Mouse (Mus musculus) testis, postnatal 14 days (tissue): ENCODE results near the gene Tmigd3.
"Not testable (repeated sequence)": the region's sequence is repeated elsewhere in the genome, so short reads cannot be mapped to it uniquely, and the experiment has no call there.

Experiments used
- DNase-seq: peaks from one replicate; pipeline ENCODE4 v3.0.0; 2021; ENCODE audit warnings: low spot score

Gene Tmigd3

DNA sequence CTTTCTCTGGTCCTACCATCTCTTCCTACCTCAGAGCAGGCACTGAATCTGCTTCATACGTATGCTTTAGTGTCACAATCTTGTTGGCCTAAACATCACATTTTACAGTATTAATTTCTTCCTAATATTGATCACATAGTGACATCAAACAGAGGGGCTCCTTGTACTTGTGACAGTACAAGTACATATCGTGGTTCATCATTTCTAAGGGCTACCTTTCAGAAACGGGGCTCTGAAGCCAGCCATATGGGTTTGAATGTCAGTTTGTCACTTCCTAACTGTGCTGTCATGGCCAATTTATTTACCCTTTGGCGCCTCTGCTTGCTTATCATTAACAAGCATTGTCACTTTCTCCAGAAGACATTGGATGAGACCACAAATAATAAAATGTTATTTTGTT is 30.8 kb downstream of the Tmigd3 start:
- DNase-seq, result no peak

DNA sequence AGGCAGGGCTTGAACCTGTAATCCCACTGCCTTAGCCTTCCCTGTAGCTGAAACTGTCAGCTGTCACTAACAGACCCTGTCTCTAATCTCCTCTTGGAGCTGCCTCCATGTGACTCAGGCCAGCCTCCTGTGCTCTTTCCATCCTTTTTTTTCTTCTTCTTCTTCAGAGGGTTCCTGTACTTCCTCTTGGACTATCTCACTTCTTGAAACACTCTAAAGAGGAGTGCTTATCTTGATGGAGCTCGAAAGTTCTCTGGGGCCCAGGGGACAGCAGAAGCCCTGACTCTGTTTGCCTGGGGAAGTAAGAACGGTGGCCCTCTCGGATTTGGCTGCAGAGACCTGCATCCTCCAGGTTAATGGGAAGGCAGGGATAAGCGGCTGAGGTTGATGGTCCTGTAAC is 33.5 kb downstream of the Tmigd3 start:
- no peak for DNase-seq

DNA sequence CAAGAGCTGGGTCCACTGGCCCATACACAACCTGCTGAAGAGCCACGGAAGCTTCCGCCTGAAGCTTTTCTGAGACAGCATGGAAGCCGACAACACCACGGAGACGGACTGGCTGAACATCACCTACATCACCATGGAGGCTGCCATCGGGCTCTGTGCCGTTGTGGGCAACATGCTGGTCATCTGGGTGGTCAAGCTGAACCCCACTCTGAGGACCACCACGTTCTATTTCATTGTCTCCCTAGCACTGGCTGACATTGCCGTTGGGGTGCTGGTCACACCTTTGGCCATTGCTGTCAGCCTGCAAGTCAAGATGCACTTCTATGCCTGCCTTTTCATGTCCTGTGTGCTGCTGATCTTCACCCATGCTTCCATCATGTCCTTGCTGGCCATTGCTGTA is 34.0 kb downstream of the Tmigd3 start:
- DNase-seq, result no peak

DNA sequence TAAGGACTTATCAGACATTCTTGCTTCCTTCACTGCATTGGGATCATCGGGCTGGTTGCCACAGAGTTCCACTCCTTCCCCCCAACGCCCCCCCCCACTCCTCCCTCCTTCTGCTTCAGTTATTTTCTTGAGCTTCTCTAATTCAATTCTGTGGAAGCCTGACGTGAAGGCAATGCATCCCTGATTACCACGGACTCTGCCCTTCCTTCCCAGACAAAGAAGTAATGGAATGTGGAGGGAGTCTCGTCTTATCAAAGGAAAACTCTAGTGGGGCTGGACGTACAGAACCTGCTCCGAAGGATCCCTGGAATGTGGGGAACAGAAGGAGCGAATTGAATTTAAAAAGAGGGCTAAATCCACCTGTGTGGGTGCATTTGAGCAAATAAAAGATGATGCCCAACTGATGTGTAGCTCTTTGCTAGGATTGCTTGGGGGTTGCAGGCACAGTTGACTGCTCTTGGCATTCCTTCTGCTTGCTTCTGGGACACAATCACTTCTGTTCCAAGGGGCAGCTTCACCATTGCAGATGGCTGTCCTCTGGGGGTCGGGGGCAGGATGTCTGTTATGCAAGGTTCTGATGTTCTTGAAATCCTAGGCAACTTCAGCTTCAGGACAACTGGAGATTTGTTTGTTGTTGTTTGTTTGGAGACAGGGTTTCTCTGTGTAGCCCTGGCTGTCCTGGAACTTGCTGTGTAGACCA is 37.4 kb downstream of the Tmigd3 start:
- DNase-seq, result no peak

DNA sequence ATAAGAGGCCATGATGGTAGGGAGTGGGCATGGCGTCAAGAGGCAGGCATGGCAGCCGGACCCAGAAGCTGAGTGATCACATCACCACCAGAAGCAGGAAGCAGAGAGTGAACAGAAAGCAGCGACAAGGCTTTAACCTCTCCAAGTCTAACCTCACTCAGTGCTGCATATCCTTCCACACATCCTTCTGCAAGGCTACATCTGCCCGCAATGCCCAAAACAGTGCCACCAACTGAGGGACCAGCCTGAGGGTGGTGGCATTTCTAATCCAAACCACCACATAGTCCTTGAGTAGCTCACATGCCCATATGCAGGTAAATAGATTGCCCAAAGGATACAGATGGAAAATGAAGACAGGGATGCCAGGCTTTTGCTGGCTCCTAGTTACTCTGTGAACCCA is 38.3 kb downstream of the Tmigd3 start:
- no peak for DNase-seq

DNA sequence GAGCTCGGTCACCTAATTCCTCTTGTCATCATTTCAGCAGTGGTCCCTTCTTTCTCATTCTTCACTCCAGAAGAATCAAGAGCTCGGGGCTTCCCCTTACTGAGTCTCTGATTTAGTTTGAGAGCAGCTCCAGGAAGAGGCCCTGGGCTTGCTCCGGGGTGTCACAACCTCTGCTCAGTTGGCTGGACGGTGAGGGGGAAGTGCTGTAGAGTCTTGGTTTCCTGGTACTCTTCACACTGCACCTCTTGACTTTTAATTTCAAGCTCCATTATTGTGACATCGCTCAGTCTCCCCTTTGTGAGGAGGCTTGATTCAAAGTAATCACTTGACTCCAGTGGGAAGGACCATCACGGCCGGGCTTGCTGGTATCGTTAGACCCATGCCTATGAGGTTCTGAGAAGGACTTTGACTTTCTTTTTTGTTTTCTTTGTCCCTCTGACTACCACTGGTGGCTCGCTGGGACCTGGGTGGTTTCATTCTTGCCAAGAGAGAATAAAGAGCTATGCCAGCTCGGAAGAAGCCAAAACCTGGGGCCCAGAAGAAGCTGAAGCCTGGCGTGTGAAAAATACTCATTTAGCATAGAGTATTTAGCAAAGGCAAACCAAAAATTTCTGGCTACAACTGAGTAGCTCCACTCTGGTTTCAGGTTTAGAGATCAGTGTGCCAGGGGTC is 40.0 kb downstream of the Tmigd3 start:
- DNase-seq, result no peak

DNA sequence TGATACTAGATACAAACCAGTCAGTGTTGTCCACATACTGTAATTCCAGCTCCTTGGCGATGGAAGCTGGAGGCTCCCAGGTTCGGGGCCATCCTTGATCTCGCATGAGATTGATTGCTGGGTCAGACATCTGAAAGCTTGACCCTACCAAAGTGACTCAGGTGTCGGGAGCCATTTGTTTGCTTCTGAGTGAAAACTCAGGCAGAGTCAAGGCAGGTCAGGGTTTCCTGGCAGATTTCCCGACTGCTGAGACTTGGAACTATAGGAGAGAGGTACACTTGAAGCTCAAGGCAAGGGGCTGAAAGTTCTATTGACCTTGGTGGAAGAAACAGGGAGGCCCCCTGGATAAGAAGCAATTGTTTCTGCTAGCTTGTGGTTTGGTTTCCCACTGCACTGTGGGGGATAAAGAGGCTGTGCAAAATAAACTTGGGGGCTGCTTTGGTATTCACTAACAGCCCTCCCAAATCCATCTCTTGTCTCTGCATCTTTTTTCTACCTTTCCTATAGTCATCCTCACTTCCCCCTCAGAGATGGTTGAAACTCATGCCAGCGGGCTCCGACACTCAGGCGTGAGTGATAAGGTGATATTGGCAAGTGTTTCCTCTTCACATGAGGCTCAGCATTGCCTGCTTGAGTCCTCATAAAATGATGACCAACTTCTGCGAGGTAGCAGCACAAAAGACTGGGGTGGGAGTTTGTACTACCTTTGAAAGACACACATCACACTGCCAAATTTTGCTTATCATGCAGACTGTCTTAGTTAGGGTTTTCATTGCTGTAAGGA is 41.6 kb downstream of the Tmigd3 start:
- no peak for DNase-seq

DNA sequence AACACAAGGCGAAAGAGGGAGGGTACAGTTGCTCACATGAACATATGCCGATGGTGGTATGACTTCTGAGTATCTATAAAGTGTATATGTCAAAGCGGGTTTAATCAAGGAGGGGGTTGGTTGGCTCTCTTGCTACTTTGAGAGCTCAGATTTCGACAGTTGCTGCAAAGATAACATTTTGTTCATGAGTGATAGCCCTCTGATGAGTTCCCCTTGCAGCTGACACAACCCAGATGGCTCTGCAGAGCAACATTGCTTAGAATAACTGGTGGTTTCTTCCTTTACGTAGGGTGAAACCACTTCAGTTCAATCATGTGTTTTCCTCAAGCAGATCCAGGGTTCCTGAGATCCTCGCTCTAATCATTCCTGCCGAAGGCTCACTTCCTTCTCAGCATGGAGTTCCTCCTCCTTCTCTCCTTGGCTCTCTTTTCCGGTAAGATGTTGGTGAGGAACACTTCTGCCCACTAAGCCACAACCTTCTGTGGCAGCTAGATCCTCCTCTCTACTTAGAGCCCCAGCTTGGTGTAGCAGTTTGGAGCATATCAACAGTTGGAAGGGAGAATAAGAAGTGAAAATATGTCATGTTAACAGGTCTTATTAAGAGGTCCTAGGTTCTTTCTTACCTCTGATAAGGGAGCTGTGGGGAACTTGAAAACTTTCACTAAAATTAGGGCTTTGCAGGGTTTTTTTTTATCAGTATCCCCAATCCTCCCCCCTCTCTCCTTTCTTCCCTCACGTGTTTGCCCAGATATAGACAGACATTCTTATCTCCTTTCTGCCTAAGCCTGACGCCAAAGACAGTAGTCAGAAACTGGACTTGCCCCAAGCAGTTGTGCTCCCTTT is 43.4 kb downstream of the Tmigd3 start:
- no peak for DNase-seq

DNA sequence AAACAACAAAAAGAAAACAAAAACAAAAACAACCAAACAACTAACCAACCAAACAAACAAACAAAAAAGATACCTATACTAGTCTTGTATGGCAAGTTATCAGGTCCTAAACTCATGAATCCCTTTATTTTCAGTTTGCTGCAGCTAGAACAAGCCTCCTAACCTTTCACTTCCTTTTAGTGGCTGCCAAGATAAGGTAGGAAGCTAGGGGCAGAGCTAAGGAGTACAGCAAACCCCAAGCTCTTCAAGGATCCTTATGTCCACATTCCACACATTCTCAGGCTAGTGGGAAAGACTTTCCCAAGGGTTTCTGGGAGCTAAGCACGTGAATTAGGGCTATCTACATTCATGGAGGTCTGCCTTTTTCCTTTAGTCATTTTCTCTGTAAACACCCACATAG is 44.6 kb downstream of the Tmigd3 start:
- no peak for DNase-seq

DNA sequence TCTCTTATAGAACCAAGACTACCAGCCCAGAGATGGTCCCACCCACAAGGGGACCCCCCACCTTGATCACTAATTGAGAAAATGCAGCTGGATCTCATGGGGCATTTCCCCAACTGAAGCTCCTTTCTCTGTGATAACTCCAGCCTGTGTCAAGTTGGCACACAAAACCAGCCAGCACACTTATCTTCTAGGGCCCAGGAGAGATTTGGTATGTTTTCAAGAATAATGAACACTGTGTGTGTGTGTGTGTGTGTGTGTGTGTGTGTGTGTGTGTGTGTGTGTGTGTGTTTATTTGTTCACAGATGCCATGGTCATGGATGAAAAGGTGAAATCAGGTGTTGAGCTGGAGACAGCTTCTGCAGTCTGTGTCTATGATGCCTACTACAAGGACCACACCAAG is 45.8 kb downstream of the Tmigd3 start:
- not testable (repeated sequence) for DNase-seq

DNA sequence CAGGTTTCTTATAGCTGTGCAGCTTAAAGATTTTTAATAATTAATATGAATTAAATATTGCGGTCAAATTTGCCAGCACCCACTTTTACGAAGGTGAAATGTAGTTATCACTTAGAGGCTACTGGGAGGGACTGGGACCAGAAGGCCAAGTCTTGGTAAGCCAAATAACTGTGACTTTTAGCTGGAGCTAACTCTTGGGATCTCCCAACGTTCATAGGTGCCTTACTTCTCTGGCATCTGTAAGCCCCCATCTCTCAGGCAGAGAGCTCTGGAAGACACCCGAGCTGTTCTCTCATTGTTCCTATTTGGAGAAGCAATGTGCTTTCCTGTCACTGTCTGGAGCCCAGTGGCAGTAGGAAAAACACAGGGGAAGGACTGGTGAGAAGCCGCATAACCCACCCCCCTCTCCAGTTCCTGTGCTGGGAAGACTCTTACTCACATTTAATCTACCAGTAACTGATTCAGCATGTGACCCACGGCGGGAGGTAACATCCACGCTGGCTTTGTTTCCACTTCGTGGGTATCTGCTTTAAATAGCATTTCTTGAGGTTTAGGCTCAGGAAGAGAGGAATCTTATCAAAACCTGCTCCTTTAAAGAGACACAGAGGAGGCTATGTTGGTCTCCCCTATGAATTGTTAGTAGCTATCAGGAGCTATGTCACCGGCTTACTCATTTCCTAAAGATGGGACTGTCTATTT is 47.1 kb downstream of the Tmigd3 start:
- no peak for DNase-seq

DNA sequence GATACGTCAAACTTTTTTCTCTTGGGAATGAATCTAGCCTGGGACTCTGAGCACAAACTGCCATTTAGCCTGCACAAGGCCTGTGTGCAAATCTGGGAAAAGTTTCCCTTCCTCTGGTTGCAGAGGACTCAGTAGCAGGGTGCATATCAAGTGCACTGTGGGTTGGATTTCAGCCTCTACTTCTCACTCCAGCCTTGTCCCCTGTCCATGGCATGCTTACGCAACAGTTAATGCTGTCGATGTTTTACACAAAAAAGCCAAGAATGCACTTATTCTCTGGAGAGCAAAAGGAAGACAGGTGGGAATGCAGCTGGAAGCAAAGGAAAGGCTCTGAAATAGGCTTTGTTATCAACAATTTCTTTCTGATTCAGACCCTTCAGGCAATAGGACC is 47.6 kb downstream of the Tmigd3 start:
- no peak for DNase-seq

DNA sequence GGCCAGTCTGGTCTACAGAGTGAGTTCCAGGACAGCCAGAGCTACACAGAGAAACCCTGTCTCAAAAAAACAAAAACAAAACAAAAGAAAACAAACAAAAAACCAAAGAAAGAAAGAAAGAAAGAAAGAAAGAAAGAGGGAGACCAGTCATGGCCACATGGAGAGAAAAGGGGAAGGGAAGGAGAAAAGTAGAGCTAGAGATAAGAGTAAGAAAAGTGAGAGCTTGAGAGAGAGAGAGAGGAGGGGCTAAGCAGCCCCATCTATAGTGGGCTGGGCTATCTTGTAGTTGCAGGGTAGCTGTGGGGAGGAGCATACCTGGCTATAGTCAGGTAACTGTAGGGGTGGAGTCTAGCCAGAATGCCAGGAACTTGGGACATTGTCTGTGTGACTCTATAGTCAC is 50.0 kb downstream of the Tmigd3 start:
- not testable (repeated sequence) for DNase-seq

DNA sequence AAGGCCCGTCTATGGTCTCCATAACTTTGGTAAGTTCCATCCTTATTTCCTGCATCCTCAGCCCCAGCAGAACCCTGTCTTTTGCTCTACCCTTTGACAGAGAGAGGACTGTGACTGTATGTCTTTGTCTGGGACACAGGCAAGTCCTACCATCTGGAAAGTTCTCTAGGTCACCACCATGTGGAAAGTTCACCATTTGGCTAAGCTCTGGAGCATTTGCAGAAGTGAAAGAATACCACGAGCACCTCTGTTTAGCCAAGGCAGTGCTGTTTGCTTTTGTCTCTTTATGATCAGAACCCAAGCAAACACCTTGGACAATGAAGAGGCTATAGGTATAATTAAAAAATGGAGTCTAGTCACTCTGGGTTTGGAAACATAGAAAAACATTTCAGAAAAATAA is 51.3 kb downstream of the Tmigd3 start:
- DNase-seq, result no peak

DNA sequence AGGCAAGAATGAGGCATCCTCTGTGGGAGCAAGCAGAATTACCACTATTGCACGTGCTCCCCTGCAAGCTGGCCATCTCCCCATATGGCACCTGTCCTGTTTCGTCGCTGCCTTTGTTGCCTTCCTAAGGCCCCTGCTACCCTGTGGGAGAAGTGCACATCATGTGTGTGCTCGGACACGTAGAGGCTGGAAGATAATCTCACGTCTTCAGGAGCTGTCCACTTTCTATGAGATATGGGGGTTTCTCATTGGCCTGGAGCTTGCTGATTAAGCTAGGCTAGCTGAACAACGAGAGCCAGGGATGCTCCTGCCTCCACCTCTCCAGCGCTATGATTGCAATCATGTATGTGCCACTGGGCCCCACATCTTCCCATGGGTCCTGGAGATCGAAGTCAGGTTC is 53.9 kb downstream of the Tmigd3 start:
- no peak for DNase-seq

DNA sequence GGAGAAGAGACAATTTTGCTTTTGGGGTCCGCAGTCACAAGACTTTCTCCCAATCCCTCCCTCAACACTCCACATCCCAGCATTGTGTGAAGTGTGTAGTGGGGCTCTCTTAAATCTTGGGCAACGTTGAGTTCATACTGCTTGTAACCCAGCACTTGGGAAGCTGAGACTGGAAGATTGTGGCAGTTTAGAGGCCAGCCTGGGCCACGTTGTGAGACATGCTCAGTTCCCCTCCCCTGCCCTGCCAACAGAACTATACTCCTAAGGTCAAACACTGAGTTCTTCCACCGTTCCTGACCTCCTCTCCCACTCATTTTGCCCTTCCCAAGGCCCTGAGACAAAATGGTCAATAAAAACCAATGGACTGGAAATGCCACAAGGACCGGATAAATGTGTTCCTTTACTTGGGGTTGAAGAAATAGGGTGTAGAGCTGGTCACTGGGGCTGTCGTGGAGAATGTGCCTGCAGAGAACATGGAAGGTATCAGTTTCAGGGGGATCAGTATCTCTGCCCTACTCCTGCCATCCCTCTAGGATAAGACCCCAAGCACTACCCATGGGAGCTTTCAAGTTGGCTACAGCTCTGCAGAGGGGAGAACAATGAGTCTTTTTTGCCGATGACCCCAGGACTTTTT is 57.0 kb downstream of the Tmigd3 start:
- DNase-seq, result no peak

DNA sequence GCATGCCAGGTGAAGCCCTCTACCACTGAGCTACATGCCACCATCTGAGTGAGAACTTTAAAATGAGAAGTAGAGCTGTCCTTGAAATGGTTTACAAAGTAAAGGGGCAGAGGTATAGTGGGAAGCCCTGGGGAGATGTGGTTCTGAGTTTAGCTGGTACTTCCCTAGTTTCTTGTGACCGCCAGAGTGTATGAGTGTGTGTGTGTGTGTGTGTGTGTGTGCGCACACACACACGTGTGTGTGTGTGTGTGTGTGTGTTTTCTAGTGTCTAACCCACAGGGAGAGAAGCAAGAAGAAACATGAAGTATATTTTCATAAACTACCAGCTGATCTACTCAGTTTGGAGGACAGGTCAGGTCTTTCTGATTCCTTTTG is 57.5 kb downstream of the Tmigd3 start:
- no peak for DNase-seq

DNA sequence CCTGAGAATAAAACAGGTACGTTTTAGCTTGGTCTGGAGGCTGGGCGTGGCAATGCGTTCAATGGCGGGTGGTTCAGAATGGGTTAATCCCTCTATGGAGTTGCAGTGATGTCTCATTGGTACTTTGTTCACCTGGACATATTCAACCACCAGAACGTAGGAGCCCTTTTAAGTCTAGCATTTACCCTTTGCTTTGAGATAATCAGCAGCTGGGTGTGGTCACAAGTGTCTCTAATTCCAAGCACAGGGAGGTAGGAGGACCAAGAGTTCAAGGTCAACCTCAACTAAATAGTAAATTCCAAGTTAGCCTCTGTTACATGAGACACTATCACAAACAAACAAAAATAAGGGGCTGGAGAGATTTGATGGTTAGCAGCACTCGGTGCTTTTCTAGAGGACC is 58.1 kb downstream of the Tmigd3 start:
- DNase-seq, result no peak

DNA sequence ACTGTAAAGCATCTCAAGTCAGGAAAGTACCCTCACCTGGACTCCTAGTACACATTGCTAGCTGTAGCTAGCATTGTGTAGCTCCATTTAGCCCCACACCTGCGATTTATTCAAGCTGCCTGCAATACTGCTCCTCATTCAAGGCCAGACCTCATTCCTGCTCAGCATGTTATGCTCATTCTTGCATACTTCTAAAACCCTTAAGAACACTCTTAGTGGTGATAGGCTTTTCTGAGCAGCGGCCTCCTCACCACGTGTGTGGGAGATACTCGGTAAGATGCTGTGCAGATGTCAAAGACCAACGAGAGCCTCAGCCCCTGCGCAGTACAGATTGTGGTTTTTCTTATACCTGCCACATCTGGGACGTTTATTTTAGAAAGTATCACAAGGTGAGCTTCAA is 59.1 kb downstream of the Tmigd3 start:
- no peak for DNase-seq

DNA sequence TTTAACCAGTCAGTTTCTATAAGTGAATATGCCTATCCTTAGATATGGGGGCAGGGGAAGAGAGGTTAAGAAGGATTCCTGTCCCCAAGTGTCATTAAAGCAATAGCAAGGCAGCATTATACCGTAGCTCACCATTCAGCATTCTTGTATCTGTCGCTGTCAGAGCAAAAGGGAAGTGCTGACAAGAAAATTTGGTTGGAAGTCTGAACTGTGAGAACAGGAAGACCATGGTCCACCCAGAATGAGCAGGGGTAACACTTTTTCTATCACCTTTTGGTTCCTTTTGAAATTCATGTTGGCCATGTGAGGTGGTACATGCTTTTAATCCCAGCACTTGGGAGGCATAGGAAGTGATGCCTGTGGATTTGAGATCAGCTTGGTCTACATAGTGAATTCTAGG is 60.4 kb downstream of the Tmigd3 start:
- no peak for DNase-seq
